Mouse (Mus musculus) right cerebral cortex, adult 18-20 months (tissue): ENCODE data around the gene Slc7a11.

ENCODE experiments used
- DNase-seq: peaks from one replicate; pipeline ENCODE4 v3.0.0; 2022; ENCODE audit warnings: mixed read lengths

Gene Slc7a11

GRCm38 (mm10) chr3:50302648-50303047 is 140.8 kb downstream of the Slc7a11 start:
- DNase-seq, result no peak

GRCm38 (mm10) chr3:50300952-50301303 is 142.5 kb downstream of the Slc7a11 start:
- DNase-seq, result peak; percentile 70

- no peak for DNase-seq
Measured at GRCm38 (mm10) chr3:50300002-50300951, 143.1 kb downstream of the Slc7a11 start.

- DNase-seq, result no peak
Measured at GRCm38 (mm10) chr3:50298366-50298991, 144.9 kb downstream of the Slc7a11 start.

- no peak for DNase-seq
Measured at GRCm38 (mm10) chr3:50296956-50297355, 146.5 kb downstream of the Slc7a11 start.

- no peak for DNase-seq
Measured at GRCm38 (mm10) chr3:50275023-50275422, 168.4 kb downstream of the Slc7a11 start.

- DNase-seq, result peak; percentile 2
Measured at GRCm38 (mm10) chr3:50272222-50272621, 171.2 kb downstream of the Slc7a11 start.

GRCm38 (mm10) chr3:50269680-50270079 is 173.7 kb downstream of the Slc7a11 start:
- DNase-seq, result peak; percentile 56

GRCm38 (mm10) chr3:50262547-50263087 is 180.8 kb downstream of the Slc7a11 start:
- DNase-seq, result no peak

GRCm38 (mm10) chr3:50262066-50262465 is 181.3 kb downstream of the Slc7a11 start:
- no peak for DNase-seq

- no peak for DNase-seq
Measured at GRCm38 (mm10) chr3:50260667-50261066, 182.7 kb downstream of the Slc7a11 start.

- no peak for DNase-seq
Measured at GRCm38 (mm10) chr3:50258852-50259251, 184.6 kb downstream of the Slc7a11 start.

GRCm38 (mm10) chr3:50249598-50250300 is 193.7 kb downstream of the Slc7a11 start:
- no peak for DNase-seq

GRCm38 (mm10) chr3:50235990-50236389 is 207.4 kb downstream of the Slc7a11 start:
- DNase-seq, result no peak

- DNase-seq, result no peak
Measured at GRCm38 (mm10) chr3:50233144-50233543, 210.3 kb downstream of the Slc7a11 start.

- DNase-seq, result no peak
Measured at GRCm38 (mm10) chr3:50224390-50225114, 218.9 kb downstream of the Slc7a11 start.

GRCm38 (mm10) chr3:50220454-50220853 is 223.0 kb downstream of the Slc7a11 start:
- DNase-seq, result no peak

- no peak for DNase-seq
Measured at GRCm38 (mm10) chr3:50186369-50186768, 257.0 kb downstream of the Slc7a11 start.

GRCm38 (mm10) chr3:50185879-50186278 is 257.5 kb downstream of the Slc7a11 start:
- DNase-seq, result no peak

GRCm38 (mm10) chr3:50160756-50161155 is 282.7 kb downstream of the Slc7a11 start:
- DNase-seq, result no peak

- no peak for DNase-seq
Measured at GRCm38 (mm10) chr3:50144144-50144543, 299.3 kb downstream of the Slc7a11 start.

- DNase-seq, result no peak
Measured at GRCm38 (mm10) chr3:50138319-50138718, 305.1 kb downstream of the Slc7a11 start.
